Mouse (Mus musculus): ENCODE data around the gene Esrra.

Esrra gene

GRCm38 (mm10) chr19:6919876-6920740, 1.5 kb downstream of the Esrra start:
- DNase-seq = peak; percentile 85

GRCm38 (mm10) chr19:6919431-6919830, 2.2 kb downstream of the Esrra start:
- DNase-seq = peak; percentile 48

- DNase-seq = peak; percentile 20
These were observed 3.3 kb downstream of the Esrra start for GRCm38 (mm10) chr19:6918321-6918720.

GRCm38 (mm10) chr19:6916496-6916895, 5.1 kb downstream of the Esrra start:
- no peak for DNase-seq

GRCm38 (mm10) chr19:6915276-6915675, 6.3 kb downstream of the Esrra start:
- no peak for DNase-seq

GRCm38 (mm10) chr19:6914540-6914939, 7.1 kb downstream of the Esrra start:
- no peak for DNase-seq

GRCm38 (mm10) chr19:6913991-6914390, 7.6 kb downstream of the Esrra start:
- DNase-seq = peak; percentile 46

- no peak for DNase-seq
These were observed 8.6 kb downstream of the Esrra start for GRCm38 (mm10) chr19:6913036-6913435.

- peak; percentile 48 for DNase-seq
These were observed 9.2 kb downstream of the Esrra start for GRCm38 (mm10) chr19:6912205-6912970.

GRCm38 (mm10) chr19:6911101-6912074, 10.2 kb downstream of the Esrra start:
- DNase-seq = peak; percentile 66

GRCm38 (mm10) chr19:6910306-6910705, 11.3 kb downstream of the Esrra start:
- peak; percentile 80 for DNase-seq

- DNase-seq = peak; percentile 94
These were observed 11.9 kb downstream of the Esrra start, which contains the start of the genes Trmt112 and Prdx5 for GRCm38 (mm10) chr19:6909507-6910289. TSS of gene Trmt112 (plus strand) at chr19:6909698. TSS of gene Prdx5 (minus strand) at chr19:6910106.

GRCm38 (mm10) chr19:6909021-6909420, 12.6 kb downstream of the Esrra start:
- no peak for DNase-seq

- no peak for DNase-seq
These were observed 13.6 kb downstream of the Esrra start for GRCm38 (mm10) chr19:6907811-6908540.

- no peak for DNase-seq
These were observed 14.5 kb downstream of the Esrra start for GRCm38 (mm10) chr19:6907094-6907493.

- DNase-seq = no peak
These were observed 15.4 kb downstream of the Esrra start for GRCm38 (mm10) chr19:6906199-6906598.

GRCm38 (mm10) chr19:6905498-6906159, 16.0 kb downstream of the Esrra start:
- DNase-seq = no peak

GRCm38 (mm10) chr19:6904846-6905245, 16.8 kb downstream of the Esrra start:
- DNase-seq = no peak

- DNase-seq = no peak
These were observed 18.6 kb downstream of the Esrra start for GRCm38 (mm10) chr19:6903031-6903430.

- no peak for DNase-seq
These were observed 22.0 kb downstream of the Esrra start for GRCm38 (mm10) chr19:6899641-6900040.
